Mouse (Mus musculus) kidney, adult 8-10 months (tissue): ENCODE results near the gene Ripk4.

Source experiments
- DNase-seq, 2 experiments: peaks; one replicate each; pipeline ENCODE4 v3.0.0; 2022

The Ripk4 gene

DNA sequence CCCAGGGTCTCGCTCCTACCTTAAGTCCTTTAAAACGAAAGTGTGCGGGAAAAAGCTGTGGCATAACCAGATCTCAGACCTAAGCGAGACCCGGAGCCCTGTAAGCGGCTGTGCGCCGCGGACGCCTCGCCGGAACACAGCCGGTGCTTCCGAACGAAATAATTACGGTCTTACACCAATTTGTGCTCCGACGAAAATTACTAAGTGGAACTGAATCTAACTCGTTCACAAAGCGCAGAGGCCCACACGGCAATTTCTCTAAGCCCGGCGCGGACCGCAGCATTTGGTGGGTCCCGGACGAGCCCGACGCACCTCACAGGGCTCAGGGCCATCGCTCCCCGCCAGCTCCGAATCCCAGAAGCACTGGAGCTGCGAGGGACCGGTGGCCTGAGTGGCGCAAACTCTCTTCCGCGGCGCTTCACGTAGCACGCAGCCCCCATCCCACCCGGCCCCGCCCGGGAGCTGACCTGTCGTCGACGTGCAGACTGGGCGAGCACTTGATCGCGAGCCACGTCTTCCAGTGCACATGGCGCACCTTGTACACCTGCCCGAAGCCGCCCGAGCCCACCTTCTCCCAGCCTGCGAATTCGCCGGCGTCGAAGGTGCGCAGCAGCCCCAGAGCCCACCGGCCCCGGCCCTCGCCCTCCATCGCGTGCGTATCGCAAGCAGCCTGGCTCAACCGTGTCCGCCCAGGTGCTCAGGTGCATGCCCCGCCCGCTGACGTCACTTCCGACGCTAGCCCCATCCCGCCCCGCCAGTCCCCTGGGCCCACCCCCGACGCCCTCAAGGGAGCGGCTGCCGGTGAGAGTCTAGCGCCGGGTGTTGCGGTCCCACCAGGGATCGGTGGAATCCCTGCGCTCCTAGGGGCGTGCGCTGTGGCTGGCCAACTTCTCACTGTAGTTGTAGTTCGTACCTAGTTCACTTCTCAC lies at the start of gene Ripk4:
Gene Ripk4 (minus strand): TSS at position 727 of the 929 bp plus-strand sequence.
- DNase-seq = peak; percentile 80 to 81

DNA sequence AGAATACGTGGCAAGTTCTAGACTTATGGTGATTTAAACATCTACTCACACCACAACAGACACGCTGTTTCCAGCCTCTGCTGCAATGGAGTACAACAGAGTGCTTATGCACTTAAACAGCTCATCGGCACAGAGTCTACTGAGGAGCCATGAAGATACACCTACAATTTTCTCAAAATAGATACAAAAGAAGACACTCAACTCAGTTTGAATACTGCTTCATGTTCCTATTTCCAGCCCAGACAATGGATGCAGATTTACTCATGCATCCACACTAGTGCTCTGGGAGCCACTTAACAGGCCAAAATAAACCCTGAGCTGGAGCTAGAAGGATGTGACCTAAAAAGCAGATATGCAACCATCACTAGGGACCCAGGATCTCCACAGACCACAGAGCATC lies 45.3 kb upstream of the Ripk4 start:
- DNase-seq = no peak

DNA sequence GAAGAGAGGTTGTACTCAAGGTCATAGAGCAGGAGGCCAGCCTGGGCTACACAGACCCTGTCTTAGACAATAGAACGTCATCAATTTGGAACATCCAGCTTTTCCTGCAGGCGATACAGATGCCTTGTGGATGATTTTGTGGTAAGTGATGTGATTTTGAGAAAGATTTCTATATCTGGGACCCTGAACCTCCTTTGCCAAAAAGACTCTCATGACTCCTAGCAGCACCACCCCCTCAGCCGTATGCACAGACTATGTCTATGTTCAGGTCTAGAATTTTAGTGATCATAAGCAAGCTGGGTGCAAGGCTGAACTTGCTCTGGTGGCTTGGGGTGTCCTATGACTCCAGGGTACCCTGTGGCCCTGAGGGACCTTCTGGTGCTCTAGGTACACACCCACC lies 42.1 kb upstream of the Ripk4 start:
- no peak for DNase-seq

DNA sequence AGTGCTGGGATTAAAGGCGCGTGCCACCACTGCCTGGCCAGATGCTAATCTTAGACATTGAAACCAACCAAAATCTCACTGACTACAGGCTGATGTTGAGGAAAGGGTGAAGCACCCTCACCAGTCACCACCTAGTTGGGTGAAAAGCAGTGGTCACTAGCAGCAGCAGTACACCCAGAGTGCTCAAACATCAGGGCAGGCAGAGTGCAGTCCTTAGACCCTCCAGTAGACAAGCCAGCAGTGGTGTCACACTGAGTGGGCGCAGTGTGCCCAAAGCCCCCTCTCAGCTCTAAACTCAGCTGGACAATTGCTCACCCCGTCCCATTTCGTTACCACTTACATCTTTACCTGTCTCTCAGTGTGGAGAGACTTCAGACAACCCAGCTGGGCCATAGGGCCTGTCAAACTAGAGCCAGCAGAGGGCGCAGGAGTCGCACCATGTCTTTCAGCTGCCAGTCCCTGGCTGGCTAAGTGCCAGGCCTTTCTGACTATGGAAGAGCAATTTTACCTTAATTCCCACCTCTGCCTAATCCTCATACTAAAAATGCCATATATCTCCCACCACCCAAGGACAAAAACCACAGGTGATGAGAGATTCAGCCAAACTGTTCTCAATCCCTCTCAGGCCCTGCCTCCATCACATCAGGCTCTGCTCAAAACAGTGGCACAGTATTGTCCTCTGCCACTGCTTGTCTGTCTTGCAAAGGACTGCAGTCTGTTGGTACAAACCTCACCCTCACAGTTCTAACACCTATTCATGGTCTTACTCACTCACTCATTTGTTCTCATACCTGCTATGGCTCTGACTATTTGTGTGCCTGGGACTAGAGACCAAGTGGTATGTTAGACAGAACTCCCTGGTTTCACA lies 41.3 kb upstream of the Ripk4 start:
- DNase-seq = peak; percentile 73 to 90

DNA sequence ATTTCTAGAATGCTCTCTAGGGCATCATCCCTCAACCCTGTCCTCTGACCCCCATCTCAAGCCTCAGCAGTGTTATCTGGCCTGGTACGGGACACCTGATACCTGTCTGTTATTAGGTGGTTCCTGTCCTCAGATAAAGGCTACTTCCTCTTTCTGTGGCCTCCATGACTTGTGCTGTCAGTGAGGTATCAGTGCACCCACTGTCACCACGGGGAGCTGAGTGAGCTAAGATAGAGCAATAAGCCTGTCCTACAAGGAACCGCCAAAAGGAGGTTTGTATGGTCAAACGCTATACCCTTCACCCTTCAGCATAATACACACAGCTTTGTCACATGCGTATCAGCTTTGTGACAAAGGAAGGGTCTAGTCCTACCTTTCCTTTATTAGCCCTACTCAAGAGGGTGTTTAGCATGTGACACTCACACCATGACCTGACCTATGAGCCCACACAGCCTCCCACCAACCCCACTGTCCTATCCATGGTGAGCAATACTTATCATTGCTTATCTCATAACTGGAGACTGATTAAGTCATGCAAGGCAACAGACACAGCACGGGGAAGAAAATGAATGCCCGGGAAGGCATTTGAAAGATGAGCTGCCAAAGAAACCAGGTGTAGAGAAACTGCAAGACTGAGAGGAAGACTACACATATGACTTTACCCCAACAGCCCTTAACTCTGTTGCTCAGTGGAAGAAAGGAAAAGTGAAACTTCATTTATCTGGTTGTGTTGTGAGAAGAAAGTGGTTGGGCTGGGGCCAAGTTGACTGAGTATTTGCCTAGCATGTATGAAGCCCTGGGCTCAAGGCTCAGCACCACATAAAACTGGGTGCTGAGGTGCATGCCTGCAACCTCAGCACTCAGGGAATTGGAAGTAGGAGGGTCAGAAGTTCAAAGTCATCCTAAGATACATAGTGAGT lies 34.6 kb upstream of the Ripk4 start:
- no peak for DNase-seq

DNA sequence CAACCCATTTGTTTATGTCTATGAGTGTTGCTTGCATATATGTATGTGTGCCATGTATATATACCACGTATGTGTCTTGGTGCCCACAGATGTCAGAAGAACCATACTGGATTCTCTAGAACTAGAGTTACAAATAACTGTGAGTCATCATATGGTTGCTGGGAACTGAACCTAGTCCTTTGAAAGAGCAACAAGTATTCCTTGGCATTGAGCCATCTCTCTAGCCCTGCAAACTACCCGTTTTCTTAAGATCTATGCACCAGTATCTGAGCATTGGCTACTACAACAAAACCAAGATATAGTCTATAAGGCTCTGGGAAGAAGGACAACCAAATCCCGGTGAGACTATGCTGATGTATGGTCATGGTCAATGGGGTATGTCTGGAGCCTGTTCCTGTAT lies 33.6 kb upstream of the Ripk4 start:
- no peak for DNase-seq

DNA sequence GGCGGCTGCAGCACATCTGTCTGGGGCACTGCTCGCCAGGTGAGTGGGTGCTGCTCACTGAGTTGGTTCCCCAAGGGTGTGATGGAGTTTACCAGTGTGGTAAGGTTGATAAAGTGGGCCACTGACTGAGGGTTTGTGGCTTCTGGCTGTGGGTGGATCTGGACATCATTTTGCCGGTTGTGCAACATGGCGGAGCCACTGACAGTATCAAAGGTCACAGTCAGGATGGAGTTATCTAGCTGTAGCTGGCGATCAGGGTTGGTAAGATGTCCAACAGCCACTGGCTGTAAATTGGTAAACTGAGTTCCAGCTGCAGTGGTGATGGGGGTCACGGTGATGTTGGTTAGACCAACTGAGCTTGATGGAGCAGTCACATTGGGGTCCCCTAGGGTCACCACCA lies 30.7 kb upstream of the Ripk4 start:
- no peak for DNase-seq

DNA sequence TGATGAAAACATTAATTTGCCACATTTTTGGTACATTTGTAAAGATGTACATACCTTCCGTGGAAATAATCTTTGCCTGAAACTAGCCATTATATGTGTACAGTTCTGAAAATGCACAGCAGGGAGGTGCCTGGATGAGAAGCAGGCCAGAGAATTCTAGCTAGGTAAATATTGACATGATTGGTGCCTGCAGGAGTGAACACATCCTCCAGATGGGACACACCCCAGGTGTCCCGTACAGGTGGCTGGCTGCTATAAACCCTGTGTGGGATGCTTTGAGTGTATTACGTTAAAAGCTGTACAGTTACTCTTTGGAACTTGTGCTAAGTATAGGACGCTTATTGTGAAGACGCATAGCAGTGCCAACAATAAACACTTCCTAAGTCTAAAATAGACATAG lies 19.5 kb upstream of the Ripk4 start:
- DNase-seq = no peak

DNA sequence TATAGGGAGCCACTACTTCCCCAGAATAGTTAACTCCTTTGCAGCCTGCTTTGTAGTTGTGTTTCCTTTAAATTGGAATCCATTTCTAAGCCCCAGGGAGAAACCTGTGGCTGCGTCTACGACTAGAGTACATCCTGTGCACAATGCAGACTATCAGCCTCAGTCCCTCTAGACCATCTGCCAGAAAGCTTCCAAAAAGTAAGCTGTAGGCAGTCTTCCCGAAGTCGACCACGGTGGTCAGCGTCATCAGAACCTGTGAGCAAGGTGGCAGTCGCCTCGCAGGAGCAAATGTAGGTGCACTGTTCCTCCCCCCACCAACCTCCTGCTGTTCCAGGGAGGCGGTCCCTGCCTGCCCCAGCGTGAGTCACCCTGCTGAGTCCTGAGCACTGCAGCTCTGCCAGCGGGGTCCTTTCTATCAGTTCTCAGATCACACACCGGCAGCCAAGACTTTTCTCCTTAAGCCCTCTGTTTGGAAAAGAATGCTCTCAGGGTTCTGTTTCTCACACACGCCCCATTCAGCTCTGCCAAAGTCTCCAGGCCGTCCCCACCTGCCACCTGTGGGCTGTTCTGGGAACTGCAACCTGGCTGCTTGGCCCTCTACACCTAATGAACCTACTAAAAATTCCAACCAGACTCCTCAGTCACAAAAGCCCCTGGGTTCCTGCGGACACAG lies 14.9 kb upstream of the Ripk4 start:
- peak; percentile 74 to 90 for DNase-seq

DNA sequence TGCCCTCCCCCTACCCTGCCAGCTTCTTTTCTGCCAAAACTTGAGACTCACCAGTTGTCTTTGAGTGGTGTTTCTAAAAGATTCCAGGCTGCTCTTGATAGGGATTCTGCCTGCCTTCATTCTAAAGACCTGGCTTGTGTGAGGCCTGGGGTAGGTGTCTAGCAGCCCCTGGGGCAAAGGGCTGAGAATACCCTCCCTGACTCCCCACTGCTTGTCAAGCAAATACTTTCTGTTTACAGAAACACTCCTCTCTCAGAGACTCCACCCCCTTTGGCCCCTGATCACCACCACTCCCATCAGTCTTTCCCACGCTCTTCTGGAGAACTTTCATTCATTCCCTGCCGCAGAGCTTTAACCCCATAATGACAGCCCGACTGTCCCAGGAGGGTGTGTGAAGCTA lies 2.9 kb upstream of the Ripk4 start:
- no peak for DNase-seq

DNA sequence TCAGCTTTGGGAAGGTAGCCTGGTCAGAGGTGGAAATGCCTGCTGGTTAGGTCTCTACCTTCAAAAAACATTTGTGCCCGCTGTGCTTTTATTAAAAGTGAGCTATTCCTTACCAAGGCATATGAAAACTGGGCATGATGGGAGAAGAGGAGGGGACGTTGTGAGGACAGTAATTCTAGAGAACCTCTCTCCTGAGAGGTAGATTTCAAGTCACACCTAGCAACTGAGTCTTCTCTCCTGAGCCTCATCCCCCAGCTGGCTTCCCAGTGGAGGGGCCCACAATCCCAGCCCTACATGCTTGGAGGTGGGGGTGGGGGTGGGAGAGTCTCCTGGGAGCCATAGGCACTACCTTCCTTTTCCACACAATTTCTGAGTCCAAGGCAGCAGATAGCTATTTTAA lies 1.0 kb upstream of the Ripk4 start:
- no peak for DNase-seq

DNA sequence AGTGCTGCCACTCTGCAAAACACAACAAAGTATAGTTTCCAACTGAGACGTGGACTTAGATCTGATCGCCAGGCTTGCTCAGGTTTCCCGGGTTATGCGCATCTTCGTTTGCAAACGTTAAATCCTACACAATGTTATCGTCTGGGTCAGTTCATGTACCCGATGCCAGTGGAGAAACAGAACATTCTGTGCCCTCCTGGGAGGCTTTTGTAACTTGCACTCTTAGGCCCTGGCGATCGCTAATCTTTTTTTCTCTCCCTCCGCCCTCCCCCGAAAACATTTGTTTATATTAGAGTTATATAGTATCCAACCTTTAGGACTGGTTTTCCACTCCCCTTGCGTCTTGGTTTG lies 378 bp upstream of the Ripk4 start:
- DNase-seq = no peak

DNA sequence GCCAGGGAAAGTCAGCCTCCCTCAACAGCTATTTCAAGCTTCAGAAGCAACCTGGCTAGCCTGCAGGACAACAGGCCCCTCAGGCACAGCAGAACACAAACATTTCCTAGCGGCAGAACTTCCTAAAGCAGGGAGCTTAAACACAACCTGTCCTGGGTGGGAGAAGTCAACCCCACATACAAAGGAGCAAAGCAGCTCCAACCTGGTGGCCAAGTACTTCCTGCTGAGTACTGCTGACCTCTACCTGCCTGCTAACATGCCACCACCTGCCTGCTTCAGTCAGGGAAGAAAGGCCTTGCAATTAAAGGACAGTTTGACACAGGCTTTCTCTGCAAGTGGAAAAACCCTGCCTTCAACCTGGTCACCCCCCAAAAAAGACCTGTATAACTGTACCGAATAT lies 1.8 kb downstream of the Ripk4 start:
- peak in 1 of 2 experiments; percentile 24 for DNase-seq

DNA sequence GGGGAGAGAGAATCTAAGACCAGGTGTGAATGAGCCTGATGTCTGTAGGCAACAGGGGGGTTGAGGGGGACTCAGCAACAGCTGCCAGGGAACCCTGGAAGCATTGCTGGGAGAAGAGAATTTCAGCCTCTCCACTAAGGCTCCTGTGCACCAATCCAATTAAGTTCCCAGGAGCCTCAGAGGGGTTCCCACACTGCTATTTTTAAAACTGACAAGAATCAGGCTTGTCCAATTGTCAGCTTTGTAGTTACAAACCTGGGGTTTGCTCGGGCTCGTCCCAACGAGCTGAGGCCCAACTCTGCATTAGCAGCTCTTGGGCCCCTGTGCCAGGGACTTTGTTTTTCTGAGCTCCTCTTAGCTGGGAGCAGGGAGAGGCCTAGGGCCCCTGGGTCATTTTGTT lies 3.9 kb downstream of the Ripk4 start:
- no peak for DNase-seq

DNA sequence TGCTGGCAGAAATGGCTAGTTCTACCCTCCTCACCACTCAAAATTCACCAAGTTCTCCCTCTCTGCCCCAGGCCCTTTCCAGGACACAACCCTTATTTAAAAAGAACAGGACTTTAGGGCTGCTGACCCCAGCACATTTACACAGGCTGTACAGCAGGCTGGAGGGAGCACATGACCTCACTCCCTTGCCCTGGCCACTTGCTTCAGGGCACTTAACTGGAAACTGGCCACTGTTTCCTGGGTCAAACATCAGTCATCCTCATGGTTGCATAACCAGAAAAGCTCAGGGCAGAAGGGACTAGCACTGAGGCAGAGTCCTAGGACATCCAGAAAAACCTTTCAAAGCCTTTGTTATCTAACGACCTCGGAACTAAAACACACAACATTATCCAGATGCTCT lies 5.3 kb downstream of the Ripk4 start:
- DNase-seq = peak; percentile 84 to 91

DNA sequence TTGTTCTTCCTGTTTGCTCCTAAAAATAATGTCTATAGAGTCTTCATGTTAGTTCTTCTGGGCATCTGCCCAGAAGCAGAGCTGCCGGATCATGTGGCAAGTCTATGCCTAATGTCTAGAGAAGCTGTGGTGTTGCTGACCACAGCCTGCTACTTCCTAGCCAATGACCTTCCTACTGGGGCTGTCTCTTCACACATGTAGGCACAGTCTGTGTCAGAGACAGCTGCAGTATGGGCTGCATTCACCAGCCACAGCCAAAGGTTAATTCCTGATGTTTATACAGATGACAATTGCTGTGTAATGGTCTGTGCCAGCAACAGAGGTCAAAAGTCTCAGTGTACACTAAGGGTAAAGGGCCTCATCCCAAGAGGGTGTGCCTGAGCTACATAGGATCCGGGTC lies 7.1 kb downstream of the Ripk4 start:
- no peak for DNase-seq

DNA sequence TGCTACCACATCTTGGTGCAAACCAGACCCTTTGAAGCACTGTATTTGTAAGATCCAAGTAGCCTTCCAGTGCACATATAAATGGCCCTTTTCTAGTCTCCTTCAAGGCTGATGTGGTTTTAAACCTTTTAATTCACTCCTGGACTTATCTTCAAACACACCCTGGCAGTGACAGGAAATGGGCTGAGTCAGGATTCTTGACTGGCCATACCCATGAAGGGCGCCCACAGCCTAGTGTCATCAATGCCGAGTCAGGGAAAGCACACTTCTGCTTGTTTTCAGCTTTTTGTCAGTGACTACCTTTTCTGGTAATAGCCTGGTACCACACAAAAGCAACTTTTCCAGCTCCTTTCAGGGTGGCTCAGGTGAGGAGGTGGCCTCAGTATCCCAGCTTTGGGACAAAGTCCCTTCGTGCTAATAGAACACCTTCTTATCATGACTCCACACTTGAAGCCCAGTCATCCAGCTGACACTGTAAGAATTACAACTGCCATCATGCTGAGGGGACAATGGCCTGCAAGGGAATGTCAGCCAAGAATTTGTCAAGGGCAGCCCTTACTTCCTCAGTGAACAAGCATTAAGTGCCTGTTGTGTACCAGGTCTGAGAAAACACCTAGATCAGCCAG lies 11.2 kb downstream of the Ripk4 start:
- DNase-seq = no peak

DNA sequence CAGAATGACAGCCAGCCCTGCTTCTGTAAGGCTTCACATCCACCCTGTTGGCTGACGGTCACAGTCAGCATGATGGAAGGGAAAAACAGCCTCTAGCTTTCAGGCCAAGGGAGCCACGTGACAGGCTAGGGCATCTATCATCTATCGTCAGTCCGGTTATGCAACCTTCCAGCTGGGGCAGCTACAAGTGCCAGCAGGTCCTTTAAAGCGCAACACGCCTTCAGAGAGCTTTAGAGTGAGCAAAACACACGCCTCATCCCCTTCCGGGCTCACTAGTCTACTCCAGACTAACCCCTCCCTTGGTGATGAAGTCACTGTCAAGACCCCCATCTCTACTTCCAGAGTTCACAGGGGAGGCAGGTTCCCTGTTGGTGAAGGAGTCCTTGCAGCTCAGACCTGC lies 11.7 kb downstream of the Ripk4 start:
- DNase-seq = peak; percentile 80 to 85

DNA sequence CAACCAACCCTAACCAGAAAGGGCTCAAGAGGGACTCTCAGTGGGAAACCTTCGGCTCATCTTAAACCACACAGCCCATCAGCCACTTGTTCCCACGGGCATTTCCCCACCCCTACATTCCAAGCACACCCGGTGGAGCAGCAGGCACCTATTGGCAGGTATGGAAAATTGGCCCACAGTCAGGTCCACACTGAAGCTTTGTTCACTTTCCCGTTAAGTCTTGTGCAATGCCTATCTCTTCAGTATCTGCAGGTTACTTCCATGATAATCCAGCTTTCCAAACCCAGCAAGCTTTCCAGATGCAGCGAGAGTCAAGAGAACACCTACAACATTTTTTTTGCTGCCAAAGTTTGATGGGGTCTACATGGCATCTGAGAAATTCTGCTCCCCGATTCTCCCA lies 15.2 kb downstream of the Ripk4 start:
- DNase-seq = no peak

DNA sequence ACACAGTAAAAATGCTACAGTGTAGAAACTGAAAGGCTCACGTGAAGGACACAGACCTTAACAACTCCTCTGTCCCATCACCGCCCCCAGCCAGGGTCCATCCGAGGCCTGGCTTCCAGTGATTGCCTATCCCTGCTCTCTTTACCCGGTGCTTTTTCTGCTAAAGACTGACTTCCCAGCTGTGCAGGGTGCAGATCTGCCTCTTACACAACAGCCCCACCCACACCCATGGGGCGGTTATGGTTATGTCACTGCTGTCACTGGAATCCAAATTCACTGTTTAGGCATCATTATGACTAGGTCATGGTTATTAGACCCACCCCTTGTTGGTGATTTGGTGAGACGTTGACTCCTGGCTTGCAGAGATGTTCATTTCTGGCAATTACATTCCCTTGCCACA lies 25.6 kb downstream of the Ripk4 start:
- no peak for DNase-seq

DNA sequence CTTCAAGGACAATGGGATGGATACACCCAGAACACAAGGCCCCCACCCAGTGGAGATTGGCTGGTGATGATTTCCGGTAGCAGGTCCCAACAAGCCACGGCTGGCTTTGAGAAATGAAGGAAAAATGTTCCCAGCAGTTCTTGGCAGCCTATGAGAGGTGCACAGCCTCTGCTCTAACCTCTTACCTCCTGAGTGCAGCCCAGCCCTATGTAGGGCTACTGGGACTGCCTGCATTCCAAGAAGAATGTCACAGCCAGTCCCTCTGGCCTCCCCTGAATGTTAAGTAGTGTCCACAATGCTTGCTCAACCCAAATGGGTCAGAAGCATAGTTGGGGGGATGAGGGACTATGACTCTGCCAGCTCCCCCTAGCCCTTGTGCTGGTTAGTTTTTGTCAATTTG lies 27.0 kb downstream of the Ripk4 start:
- DNase-seq = no peak

DNA sequence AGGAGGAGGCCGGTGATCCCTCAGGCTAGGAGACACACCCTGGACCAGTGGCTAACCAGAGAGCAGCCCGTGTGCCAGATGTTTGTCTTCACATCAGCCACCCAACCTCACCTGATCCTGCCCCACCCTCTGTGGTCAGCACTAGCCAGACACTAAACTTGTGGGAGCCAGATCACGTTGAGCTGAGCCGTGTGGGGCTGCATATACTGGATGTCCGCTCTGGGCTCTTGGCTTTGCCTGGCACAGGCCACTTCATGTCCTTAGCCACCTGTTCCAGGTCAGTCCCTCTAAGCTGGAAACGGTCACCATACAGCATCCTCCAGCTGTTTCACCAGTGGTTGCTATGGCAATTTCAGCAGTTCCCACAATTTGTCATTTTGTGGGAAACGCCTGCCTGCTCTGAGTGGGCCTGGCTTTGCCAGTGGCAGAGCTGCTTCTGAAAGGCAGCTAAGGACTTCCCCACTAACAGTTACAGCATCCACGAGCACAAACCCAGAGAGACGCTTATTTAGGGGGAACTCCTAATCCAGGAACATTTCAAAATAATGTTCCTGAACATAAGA lies 28.7 kb downstream of the Ripk4 start:
- DNase-seq = no peak
